Mouse (Mus musculus): Measurements from ENCODE around the gene Xbp1. TPM values are rescaled to one million over a fixed set of nuclear protein-coding genes. Genes with fewer than 3 reads are reported as not detected.
A peak's percentile ranks its signal among the peaks of the same experiment; 100 is the strongest.

Gene Xbp1
- polyA plus RNA-seq, 1 experiment from 2014 or later, result 117 TPM

DNA sequence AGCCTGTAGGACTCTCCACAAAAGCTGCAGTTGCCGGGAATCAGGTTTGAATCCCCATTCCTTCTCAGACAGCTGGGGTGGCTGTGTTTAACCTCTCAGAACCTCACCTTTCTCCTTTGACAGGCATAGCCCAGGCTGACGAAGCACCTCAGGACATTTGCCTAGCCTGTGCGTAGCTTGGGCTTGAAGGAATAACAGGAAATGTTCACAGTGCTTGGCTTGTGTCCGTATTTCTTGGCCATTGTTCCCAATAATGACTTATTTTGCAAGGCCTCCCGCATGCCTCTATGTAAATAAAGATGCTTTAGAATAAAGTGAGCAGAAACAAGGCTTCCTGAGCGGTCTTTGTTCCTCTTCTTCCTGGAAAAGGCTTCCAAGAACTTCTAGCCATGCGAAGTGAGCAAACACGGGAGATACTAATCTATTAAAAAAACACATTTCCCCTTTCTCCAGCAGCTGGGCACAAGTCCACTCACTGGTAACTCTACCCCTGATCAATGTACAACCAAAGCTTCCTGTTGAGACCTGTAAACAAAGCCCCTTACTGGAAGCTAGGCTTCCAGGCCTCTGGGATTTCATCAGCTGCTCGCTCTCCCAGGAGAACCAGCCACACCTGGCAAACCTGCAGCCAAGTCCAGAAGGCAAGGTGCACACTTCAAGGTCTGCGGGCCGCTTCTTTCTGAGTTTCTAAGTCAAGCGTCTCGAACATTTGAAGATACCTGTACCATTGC, 21.4 kb upstream of the Xbp1 start:
- DNase-seq (ENCODE audit: low spot score), result no peak
- no peaks in the 10 kb centered on the region for H3K27me3 ChIP-seq (ENCODE audit: control insufficient read depth, insufficient read depth, low read length)
- ATAC-seq (replicated peaks; ENCODE audit: low FRiP score), result no peak
- no peak overlapping the region for H3K4me3 ChIP-seq (ENCODE audit: low read depth, low read length)
- no peak overlapping the region for H3K9ac ChIP-seq (ENCODE audit: low read length)
- 84% methylated on average over 13 of the region's 13 CpGs for WGBS
- H3K9me3 ChIP-seq (ENCODE audit: control insufficient read depth, low read length), result no peaks in the 10 kb centered on the region
- no peaks in the 10 kb centered on the region for H3K4me1 ChIP-seq (replicated peaks; ENCODE audit: control insufficient read depth, insufficient read depth, low read length)
- H3K36me3 ChIP-seq (ENCODE audit: control insufficient read depth, insufficient read depth, low read length), result no peaks in the 10 kb centered on the region
- H3K4me2 ChIP-seq (ENCODE audit: low read depth, low read length, severe bottlenecking), result no peak overlapping the region
- H3K27ac ChIP-seq (ENCODE audit: low read depth, low read length), result no peak overlapping the region

DNA sequence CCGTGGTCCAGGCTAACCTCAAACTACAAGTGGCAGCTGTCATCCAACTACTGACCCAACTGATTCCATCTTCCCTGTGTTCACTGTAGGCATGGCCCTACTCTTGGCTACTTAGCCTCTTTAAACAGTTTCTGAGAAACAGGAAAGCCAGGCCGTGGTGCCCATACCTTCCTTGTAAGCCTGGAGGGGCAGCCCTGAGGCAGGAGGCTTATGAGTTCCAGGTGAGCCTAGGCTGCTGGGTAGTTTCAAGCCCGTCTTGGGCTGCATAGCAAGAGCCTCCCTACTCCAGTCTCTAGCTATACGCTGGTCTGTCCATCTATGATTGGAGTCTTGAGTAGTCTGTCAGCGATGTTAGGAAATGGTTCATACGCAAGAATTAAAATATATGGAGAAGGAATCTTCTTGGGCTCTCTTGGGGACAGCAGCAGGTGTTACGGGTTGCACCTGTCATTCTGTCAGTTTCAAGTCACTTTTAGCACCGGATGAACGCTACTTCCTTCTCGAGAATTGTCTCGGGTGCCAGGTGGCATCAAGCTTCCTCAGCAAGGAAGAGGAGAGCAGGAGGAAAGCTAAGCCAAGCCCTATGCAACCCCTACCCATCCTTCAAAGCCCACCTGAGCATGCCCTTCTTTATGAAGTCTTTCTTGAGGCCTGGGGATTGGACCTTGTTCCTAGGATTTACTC, 20.4 kb upstream of the Xbp1 start:
- Histone ChIP-seq H3K9me3 (ENCODE audit: control insufficient read depth, low read length) (no peaks in the 10 kb centered on the region), H3K9ac (ENCODE audit: low read length) (no peak overlapping the region), H3K4me3 (ENCODE audit: low read depth, low read length) (no peak overlapping the region), H3K27ac (ENCODE audit: low read depth, low read length) (no peak overlapping the region), H3K36me3 (ENCODE audit: control insufficient read depth, insufficient read depth, low read length) (no peaks in the 10 kb centered on the region), H3K27me3 (ENCODE audit: control insufficient read depth, insufficient read depth, low read length) (no peaks in the 10 kb centered on the region), H3K4me1 (replicated peaks; ENCODE audit: control insufficient read depth, insufficient read depth, low read length) (no peaks in the 10 kb centered on the region), H3K4me2 (ENCODE audit: low read depth, low read length, severe bottlenecking) (no peak overlapping the region)
- 89% methylated on average over 11 of the region's 11 CpGs for WGBS
- DNase-seq (ENCODE audit: low spot score) (no peak), ATAC-seq (replicated peaks; ENCODE audit: low FRiP score) (no peak)

DNA sequence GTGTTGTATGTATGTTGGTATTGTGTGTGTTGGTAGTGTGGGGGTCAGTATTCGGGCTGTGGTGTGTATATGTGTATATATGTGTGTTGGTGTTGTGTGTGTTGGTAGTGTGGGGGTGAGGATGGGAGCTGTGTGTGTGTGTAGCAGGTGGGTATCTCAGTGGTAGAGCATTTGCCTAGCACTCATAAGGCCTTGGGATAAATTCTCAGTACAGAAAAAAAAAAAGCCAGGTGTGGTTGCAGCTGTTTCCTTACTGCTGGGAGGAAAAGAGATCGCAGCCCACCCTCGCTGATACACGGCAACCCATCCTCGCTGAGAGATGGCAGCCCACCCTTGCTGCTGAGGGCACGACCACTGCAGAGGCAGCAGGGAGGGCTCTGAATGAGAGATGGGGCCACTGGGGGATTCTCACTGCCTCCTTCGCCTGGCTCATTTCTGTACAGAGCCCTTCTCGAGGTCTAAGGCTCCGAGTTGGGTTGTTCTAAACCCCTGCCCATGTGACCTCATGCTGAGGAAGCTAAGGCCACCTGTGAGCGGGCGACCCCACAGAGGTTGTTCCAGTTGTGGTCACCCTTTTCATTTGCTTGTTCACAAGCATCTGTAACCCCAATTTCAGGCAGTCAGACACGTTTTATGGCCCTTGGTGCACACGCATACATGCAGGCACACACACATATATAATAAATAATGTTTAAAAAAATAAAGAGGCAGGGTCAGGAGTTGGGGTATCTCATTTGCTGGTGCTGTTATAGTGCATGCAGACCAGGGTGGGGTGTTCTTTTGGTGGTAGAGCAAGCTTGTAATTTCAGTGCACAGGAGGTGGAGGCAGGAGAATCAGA, 19.3 kb upstream of the Xbp1 start:
- 79% methylated on average over 13 of the region's 13 CpGs for WGBS
- H3K9ac ChIP-seq (ENCODE audit: low read length), result no peak overlapping the region
- H3K27me3 ChIP-seq (ENCODE audit: control insufficient read depth, insufficient read depth, low read length), result no peaks in the 10 kb centered on the region
- H3K4me1 ChIP-seq (replicated peaks; ENCODE audit: control insufficient read depth, insufficient read depth, low read length), result no peaks in the 10 kb centered on the region
- ATAC-seq (replicated peaks; ENCODE audit: low FRiP score), result no peak
- H3K27ac ChIP-seq (ENCODE audit: low read depth, low read length), result no peak overlapping the region
- H3K36me3 ChIP-seq (ENCODE audit: control insufficient read depth, insufficient read depth, low read length), result no peaks in the 10 kb centered on the region
- no peak overlapping the region for H3K4me2 ChIP-seq (ENCODE audit: low read depth, low read length, severe bottlenecking)
- no peak overlapping the region for H3K4me3 ChIP-seq (ENCODE audit: low read depth, low read length)
- DNase-seq (ENCODE audit: low spot score), result no peak
- no peaks in the 10 kb centered on the region for H3K9me3 ChIP-seq (ENCODE audit: control insufficient read depth, low read length)

DNA sequence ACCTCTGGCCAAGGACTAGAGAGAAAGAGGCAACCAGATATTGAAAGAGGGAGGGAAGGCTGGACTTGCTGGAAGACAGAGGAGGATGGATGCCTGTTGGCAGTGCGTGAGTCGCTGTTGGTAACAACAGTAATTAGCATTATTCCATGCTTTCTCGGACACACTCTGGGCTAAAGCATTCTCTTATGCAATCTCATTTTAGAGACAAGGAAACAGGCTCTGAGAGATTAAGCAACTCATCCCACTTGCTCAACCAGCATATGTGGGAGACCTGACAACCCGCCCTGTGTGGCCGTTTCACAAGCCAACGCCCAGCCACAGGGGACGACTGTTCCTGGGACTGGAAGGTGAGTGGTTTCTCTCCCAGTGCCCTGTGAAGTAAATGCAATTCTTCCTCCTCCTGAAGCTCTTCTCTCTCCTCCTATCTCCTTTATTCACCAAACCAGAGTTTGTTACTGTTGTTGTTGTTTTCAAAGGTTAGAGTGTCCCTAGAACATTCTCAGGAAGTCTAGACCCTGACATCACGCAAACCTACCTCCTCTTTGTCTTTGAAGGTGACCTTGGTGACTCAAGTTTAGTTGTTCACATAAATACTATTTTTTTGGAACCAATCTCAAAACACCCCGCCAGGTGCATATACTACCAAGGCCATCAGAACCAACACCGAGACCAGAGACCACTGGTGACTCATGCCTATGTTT, 18.0 kb upstream of the Xbp1 start:
- Histone ChIP-seq H3K9me3 (ENCODE audit: control insufficient read depth, low read length) (no peaks in the 10 kb centered on the region), H3K4me1 (replicated peaks; ENCODE audit: control insufficient read depth, insufficient read depth, low read length) (no peaks in the 10 kb centered on the region), H3K9ac (ENCODE audit: low read length) (no peak overlapping the region), H3K27ac (ENCODE audit: low read depth, low read length) (no peak overlapping the region), H3K27me3 (ENCODE audit: control insufficient read depth, insufficient read depth, low read length) (no peaks in the 10 kb centered on the region), H3K4me2 (ENCODE audit: low read depth, low read length, severe bottlenecking) (no peak overlapping the region), H3K36me3 (ENCODE audit: control insufficient read depth, insufficient read depth, low read length) (no peaks in the 10 kb centered on the region), H3K4me3 (ENCODE audit: low read depth, low read length) (no peak overlapping the region)
- no peak for ATAC-seq (replicated peaks; ENCODE audit: low FRiP score)
- 90% methylated on average over 10 of the region's 10 CpGs for WGBS
- DNase-seq (ENCODE audit: low spot score), result no peak

DNA sequence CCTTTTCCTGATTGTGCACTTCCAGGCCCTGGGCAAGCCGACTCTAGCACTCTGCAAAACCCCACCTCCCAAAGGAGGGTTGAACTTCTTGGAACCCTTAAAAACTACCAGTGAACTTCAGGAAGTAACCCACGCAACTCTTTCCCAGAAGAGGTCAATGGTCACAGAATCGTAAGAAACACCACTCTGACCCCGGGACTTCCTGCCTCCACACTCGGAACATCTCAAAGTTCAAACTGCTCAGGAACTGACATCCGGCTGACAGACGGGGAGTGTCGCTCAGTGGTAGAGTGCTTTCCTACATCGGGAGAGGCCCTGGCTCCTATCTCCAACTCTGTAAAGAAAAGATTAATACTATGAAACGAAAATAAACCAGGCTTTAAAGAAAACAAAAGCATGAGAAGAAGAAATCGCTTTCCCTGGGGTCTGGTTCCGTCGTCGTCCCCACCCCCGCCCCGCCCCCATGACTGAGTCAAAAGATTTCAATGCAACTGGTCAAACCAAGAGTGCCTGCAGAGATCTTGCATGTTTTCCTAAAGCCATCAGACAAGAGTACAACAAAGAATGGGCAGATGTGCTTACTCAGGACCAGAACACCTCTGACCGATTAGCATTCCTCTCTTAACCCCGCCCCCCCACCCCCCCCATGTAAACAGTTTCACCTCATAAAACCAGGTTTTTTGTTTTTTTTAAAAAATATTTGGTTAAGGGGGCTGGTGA, 14.4 kb upstream of the Xbp1 start:
- H3K27me3 ChIP-seq (ENCODE audit: control insufficient read depth, insufficient read depth, low read length), result no peaks in the 10 kb centered on the region
- H3K36me3 ChIP-seq (ENCODE audit: control insufficient read depth, insufficient read depth, low read length), result no peaks in the 10 kb centered on the region
- H3K9me3 ChIP-seq (ENCODE audit: control insufficient read depth, low read length), result no peaks in the 10 kb centered on the region
- DNase-seq (ENCODE audit: low spot score) (no peak), ATAC-seq (replicated peaks; ENCODE audit: low FRiP score) (no peak)
- no peak overlapping the region for H3K9ac ChIP-seq (ENCODE audit: low read length)
- H3K27ac ChIP-seq (ENCODE audit: low read depth, low read length), result no peak overlapping the region
- 37% methylated on average over 18 of the region's 18 CpGs for WGBS
- H3K4me2 ChIP-seq (ENCODE audit: low read depth, low read length, severe bottlenecking), result peak overlapping the region; percentile 18; the same call in 1 of the 2 replicates
- H3K4me3 ChIP-seq (ENCODE audit: low read depth, low read length), result no peak overlapping the region
- H3K4me1 ChIP-seq (replicated peaks; ENCODE audit: control insufficient read depth, insufficient read depth, low read length), result no peaks in the 10 kb centered on the region

DNA sequence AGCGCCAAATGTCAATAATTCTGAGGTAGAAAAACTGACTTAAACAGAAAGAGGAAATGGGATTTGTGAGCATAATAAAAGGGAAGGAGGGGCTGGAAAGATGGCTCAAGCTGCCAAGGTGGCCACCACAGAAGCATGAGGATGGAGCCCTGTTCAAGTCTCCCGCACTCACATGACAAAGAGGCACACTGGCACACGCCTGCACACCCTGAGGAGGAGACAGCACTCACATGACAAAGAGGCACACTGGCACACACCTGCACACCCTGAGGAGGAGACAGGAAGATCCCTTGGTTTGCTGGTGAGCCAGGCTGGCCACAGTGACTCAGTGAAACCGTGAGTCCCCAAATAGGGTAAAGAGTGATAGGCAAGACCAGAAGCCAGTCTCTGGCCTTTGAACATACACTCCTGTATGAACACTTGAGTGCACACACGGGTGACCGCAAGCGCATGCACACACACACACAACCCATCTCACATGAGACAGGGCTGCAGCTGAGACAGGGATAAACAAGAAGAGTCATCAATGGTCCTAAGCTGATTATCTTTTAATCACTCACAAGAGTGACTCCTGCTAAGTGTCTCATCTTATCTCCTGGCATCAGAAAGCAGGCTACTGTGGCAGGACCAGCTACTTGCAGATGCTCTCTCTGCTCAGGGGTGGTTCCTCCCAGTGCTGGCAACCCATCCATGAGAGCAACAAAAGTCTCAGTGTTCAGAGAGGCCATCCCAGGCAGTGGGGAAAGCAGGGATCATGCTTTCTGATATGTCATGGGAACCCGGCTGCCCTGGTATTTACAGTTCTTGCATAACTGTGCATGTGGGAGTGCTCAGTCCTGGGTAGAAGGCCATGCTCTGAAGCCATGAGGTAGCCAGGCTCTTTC, 11.0 kb upstream of the Xbp1 start:
- ATAC-seq (replicated peaks; ENCODE audit: low FRiP score) (no peak), DNase-seq (ENCODE audit: low spot score) (no peak)
- H3K36me3 ChIP-seq (ENCODE audit: control insufficient read depth, insufficient read depth, low read length), result no peaks in the 10 kb centered on the region
- H3K4me1 ChIP-seq (replicated peaks; ENCODE audit: control insufficient read depth, insufficient read depth, low read length), result no peaks in the 10 kb centered on the region
- no peak overlapping the region for H3K9ac ChIP-seq (ENCODE audit: low read length)
- no peaks in the 10 kb centered on the region for H3K9me3 ChIP-seq (ENCODE audit: control insufficient read depth, low read length)
- H3K27me3 ChIP-seq (ENCODE audit: control insufficient read depth, insufficient read depth, low read length), result no peaks in the 10 kb centered on the region
- no peak overlapping the region for H3K27ac ChIP-seq (ENCODE audit: low read depth, low read length)
- H3K4me2 ChIP-seq (ENCODE audit: low read depth, low read length, severe bottlenecking), result no peak overlapping the region
- WGBS, result 86% methylated on average over 8 of the region's 8 CpGs
- no peak overlapping the region for H3K4me3 ChIP-seq (ENCODE audit: low read depth, low read length)

DNA sequence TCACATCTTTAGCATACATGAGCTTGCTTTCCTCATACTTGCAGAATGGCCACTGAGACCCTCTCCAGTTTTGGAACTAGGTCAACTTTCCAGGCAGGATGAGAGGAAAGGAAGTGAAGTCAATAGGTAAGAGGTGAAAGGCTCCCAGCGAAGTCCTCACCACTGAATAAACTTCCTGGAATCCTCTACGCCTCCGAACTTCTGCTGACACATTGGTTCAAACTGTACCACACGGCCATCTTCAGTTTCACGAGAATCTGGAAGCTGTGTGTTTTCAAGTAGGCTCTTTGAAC, 10.4 kb upstream of the Xbp1 start:
- H3K27ac ChIP-seq (ENCODE audit: low read depth, low read length), result no peak overlapping the region
- no peak overlapping the region for H3K4me3 ChIP-seq (ENCODE audit: low read depth, low read length)
- no peaks in the 10 kb centered on the region for H3K36me3 ChIP-seq (ENCODE audit: control insufficient read depth, insufficient read depth, low read length)
- WGBS, result 81% methylated on average over 5 of the region's 5 CpGs
- no peak for DNase-seq (ENCODE audit: low spot score)
- no peak for ATAC-seq (replicated peaks; ENCODE audit: low FRiP score)
- no peak overlapping the region for H3K4me2 ChIP-seq (ENCODE audit: low read depth, low read length, severe bottlenecking)
- H3K27me3 ChIP-seq (ENCODE audit: control insufficient read depth, insufficient read depth, low read length), result no peaks in the 10 kb centered on the region
- H3K4me1 ChIP-seq (replicated peaks; ENCODE audit: control insufficient read depth, insufficient read depth, low read length), result no peaks in the 10 kb centered on the region
- H3K9ac ChIP-seq (ENCODE audit: low read length), result no peak overlapping the region
- H3K9me3 ChIP-seq (ENCODE audit: control insufficient read depth, low read length), result no peaks in the 10 kb centered on the region
